Mouse (Mus musculus) spleen, postnatal 36 days (tissue): ENCODE measurements around the gene H2-M10.1.
"Not testable (repeated sequence)": the region's sequence is repeated elsewhere in the genome, so short reads cannot be mapped to it uniquely, and the experiment has no call there.

Experiments used
- DNase-seq, 2 experiments: peaks; one replicate each; pipeline ENCODE4 v3.0.0; 2022; ENCODE audit warnings: low spot score in 2 of 2, mixed read lengths in 1 of 2

Gene H2-M10.1

GRCm38 (mm10) chr17:36326055-36326454 lies at the start of gene H2-M10.1:
Gene H2-M10.1, minus strand, starts transcription at chr17:36326155.
- DNase-seq, result no peak

GRCm38 (mm10) chr17:36368317-36368716 lies 42.4 kb upstream of the H2-M10.1 start, which contains the start of gene H2-M10.3:
Gene H2-M10.3, minus strand, starts transcription at chr17:36368417.
- DNase-seq, result not testable (repeated sequence)

- not testable (repeated sequence) for DNase-seq
Measured at GRCm38 (mm10) chr17:36362404-36362803, 36.4 kb upstream of the H2-M10.1 start.

GRCm38 (mm10) chr17:36357512-36357911 lies 31.6 kb upstream of the H2-M10.1 start:
- not testable (repeated sequence) for DNase-seq

- no peak for DNase-seq
Measured at GRCm38 (mm10) chr17:36355763-36356162, 29.8 kb upstream of the H2-M10.1 start.

- DNase-seq, result peak in 1 of 2 experiments; percentile 10
Measured at GRCm38 (mm10) chr17:36355343-36355742, 29.4 kb upstream of the H2-M10.1 start.

GRCm38 (mm10) chr17:36315689-36316253 lies 10.2 kb downstream of the H2-M10.1 start:
- DNase-seq, result no peak

- peak; percentile 56 to 61 for DNase-seq
Measured at GRCm38 (mm10) chr17:36315041-36315688, 10.8 kb downstream of the H2-M10.1 start.

- DNase-seq, result peak in 1 of 2 experiments; percentile 1
Measured at GRCm38 (mm10) chr17:36314511-36314910, 11.4 kb downstream of the H2-M10.1 start.

- no peak for DNase-seq
Measured at GRCm38 (mm10) chr17:36309293-36309692, 16.7 kb downstream of the H2-M10.1 start.

GRCm38 (mm10) chr17:36308855-36309254 lies 17.1 kb downstream of the H2-M10.1 start:
- peak; percentile 52 to 62 for DNase-seq

GRCm38 (mm10) chr17:36286390-36286789 lies 39.6 kb downstream of the H2-M10.1 start, which contains the start of gene H2-M10.2:
Gene H2-M10.2, minus strand, starts transcription at chr17:36286490.
- DNase-seq, result no peak

- no peak for DNase-seq
Measured at GRCm38 (mm10) chr17:36281521-36282245, 44.3 kb downstream of the H2-M10.1 start.

- no peak for DNase-seq
Measured at GRCm38 (mm10) chr17:36274776-36275175, 51.2 kb downstream of the H2-M10.1 start.

GRCm38 (mm10) chr17:36273796-36274195 lies 52.2 kb downstream of the H2-M10.1 start:
- DNase-seq, result no peak
